Mouse (Mus musculus) MEL (cell line): ENCODE measurements at regions not wholly inside any gene's neighbourhood (a gene's known extent, or its start where the extent isn't known, plus 50 kb on each side); places are given as distances from the start of the nearest gene placed in this dataset.

ENCODE experiments used
- BHLHE40 ChIP-seq: IDR thresholded peaks from 2 replicates; pipeline ENCODE4 v1.6.1; 2012; ENCODE audit warnings: low read depth, mild to moderate bottlenecking, inconsistent platforms, low read length, improper control_type of control experiment, borderline replicate concordance
- CHD1 ChIP-seq: IDR thresholded peaks from 2 replicates; pipeline ENCODE4 v1.6.1; 2012; ENCODE audit warnings: low read depth, mild to moderate bottlenecking, inconsistent platforms, low read length, improper control_type of control experiment
- CTCF ChIP-seq, 3 experiments: IDR thresholded peaks in 2 of 3; conservative IDR thresholded peaks in 1 of 3; 2 replicates each; pipeline ENCODE4 v1.5.1; 2011 to 2012; ENCODE audit warnings: low read length in 3 of 3, low read depth in 2 of 3, mild to moderate bottlenecking in 2 of 3, improper control_type of control experiment in 1 of 3, inconsistent platforms in 1 of 3, mixed read lengths in 1 of 3, moderate library complexity in 1 of 3; ENCODE audit not compliant: control insufficient read depth in 1 of 3, insufficient read depth in 1 of 3, poor library complexity in 1 of 3, severe bottlenecking in 1 of 3
- EP300 ChIP-seq, 2 experiments: IDR thresholded peaks; 2 replicates each; pipeline ENCODE4 v1.6.1; 2011; ENCODE audit warnings: improper control_type of control experiment in 2 of 2, low read length in 2 of 2, low read depth in 1 of 2, mild to moderate bottlenecking in 1 of 2
- MAX ChIP-seq: IDR thresholded peaks from 2 replicates; pipeline ENCODE4 v1.6.1; 2011; ENCODE audit warnings: low read length, improper control_type of control experiment
- POLR2A ChIP-seq, 2 experiments: IDR thresholded peaks; 2 replicates each; pipeline ENCODE4 v1.6.1; 2011 to 2012; ENCODE audit warnings: low read length in 2 of 2, mild to moderate bottlenecking in 2 of 2, control low read depth in 1 of 2, improper control_type of control experiment in 1 of 2, low read depth in 1 of 2, moderate library complexity in 1 of 2; ENCODE audit not compliant: control insufficient read depth in 1 of 2, insufficient read depth in 1 of 2, poor library complexity in 1 of 2
- SMC3 ChIP-seq: IDR thresholded peaks from 2 replicates; pipeline ENCODE4 v1.6.1; 2011; ENCODE audit warnings: low read depth, low read length, improper control_type of control experiment

DNA sequence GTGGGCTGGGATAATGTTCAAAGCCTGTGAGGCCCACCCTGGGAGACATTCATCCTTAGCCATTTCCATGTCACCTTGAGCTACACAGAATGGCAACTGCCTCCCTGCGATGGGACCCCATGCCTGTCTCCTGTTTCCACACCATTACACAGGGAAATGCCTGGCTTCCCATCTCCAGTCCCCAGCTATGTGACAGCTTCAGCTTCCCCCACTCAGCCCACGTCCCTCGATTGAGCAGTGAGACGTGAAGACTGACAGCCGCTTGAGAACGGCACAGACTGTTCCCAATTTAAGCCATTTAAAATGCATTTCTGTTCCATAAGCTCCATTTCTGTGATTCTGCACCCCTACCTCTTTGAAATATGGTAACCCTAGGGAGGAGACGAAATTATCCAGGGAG, 243.1 kb upstream of the Vstm2b start:
- no peak for TF ChIP-seq CTCF (IDR thresholded peaks at IDR 0.05 in 2 of 3, conservative IDR thresholded peaks at IDR 0.05 in 1 of 3; ENCODE audit: control insufficient read depth in 1 of 3, insufficient read depth in 1 of 3, low read depth in 2 of 3, low read length in 3 of 3, poor library complexity in 1 of 3, severe bottlenecking in 1 of 3)
- no peak for TF ChIP-seq EP300 (IDR thresholded peaks at IDR 0.05; ENCODE audit: low read depth in 1 of 2, low read length in 2 of 2)
- TF ChIP-seq MAX: no peak
- no peak for TF ChIP-seq BHLHE40
- no peak for TF ChIP-seq POLR2A (IDR thresholded peaks at IDR 0.05; ENCODE audit: control insufficient read depth in 1 of 2, insufficient read depth in 1 of 2, low read depth in 1 of 2, low read length in 2 of 2, poor library complexity in 1 of 2)
- no peak for TF ChIP-seq CHD1
- TF ChIP-seq SMC3: no peak
